Mouse (Mus musculus): ENCODE measurements around the gene Lbp.

Gene Lbp

DNA sequence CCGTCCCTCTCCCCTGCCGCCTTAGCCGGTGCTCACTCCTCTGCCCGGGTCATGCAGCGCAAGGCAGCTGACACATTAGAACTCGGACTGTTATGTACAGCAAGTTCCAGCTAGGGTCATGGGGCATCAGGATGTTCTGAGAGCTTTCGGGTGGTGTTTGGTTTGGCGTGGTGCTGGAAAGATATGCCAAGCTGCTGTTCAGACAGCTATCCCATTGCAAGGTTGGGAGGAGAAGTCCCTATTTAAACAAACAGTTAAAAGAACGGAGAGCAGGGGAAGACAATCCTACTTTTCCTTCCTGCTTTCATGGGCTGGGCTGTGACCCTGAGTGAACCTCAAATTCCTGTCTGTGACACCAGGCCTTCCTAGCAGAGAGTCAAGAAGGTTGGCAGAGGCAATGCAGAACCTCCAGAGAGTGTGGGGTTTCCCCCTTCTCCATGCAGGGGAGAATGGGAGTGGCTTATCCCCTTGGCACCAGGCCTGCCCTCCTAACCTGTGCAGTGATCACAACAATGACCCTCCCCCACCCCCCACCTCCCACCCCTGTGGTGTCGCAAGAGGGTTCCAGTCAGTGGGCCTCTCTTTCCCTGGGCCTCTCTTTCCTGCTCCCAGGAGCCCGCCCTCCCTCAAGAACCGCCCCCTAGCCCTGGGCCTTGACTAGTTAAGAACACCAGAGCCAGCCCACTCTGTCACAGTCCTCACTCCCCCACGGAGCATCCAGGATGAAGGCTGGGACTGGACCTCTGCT lies at the start of gene Lbp:
Lbp (plus strand) TSS at position 546 of the 748 bp plus-strand sequence.
- DNase-seq = no peak

DNA sequence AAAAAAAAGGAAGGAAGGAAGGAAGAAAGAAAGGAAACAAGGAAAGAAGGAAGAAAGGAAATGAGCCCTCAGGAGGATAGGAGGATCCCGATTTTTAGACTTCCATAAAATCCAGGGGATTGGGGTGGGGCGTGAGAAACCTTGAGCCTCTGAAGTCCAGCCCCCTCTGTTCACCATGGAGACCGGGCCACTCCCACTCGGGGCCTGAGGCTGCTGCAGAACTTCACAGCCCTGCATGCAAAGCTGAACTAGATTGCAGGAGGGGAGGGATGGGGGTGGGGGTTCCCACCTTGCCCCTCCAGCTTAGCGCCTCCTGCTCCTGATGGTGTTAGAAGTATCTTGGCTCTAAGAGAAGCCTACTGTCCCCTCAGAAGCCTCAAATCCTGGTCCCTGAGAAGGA lies 49.4 kb upstream of the Lbp start:
- DNase-seq = no peak

DNA sequence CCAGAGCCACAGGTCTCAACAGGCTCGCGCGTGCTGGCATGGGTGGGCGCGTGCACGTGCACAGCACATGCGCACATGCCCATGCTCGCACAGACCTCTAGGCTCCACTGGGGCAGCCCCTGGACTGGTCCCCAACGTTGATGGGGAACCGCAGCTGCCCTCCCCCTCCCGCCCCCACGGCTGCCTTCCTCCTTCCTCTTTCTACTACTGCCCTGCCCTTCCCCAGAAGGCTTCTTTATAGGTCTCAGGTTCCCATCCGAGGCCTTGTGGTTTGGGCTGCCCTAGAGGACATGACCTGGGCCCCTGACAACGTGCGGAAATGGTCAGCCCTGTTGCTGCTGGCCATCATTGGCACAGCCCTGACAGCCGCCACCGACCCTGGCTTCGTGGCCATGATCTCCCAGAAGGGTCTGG lies 48.3 kb upstream of the Lbp start, which contains the start of gene Bpi:
Bpi (plus strand) TSS at position 90 of the 414 bp plus-strand sequence.
- DNase-seq = no peak

DNA sequence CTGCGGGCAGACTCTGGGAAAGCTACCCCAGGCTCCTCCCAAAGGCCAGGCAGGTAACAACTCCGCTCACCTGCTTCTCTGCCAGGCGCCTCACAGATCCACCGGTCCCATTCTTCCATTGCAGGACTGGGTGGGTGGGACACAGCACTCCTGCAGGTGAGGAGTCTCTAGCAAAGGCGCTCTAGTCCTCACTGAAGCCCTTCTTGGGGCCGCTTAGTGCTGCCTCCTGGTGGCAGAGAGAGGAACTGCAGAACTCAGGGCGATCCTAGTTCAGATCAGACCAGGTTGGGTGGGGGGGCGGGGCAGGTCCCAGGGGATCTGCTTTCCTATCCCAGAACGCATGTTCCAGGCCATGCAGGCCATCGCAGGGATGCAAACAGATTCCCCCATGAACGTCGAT lies 47.5 kb upstream of the Lbp start:
- DNase-seq = peak; percentile 69

DNA sequence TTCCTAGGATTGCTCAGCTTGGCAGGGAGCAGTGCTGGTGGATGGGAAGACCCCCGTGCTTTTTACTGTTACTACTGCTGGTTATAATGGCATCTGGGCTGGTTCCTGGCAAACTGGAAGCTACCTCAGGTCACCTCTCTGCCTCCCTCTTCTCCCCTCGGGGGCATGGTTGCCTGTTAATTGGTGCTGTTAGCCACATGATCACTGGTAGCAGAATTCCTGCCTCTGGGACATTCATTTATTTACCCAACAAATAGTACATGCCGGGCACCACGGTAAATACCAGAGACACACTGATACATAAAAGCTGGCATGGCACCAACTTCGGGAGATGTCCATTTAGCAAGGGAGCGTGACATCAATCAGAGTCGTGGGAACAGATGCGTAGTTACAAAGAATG lies 46.8 kb upstream of the Lbp start:
- DNase-seq = no peak

DNA sequence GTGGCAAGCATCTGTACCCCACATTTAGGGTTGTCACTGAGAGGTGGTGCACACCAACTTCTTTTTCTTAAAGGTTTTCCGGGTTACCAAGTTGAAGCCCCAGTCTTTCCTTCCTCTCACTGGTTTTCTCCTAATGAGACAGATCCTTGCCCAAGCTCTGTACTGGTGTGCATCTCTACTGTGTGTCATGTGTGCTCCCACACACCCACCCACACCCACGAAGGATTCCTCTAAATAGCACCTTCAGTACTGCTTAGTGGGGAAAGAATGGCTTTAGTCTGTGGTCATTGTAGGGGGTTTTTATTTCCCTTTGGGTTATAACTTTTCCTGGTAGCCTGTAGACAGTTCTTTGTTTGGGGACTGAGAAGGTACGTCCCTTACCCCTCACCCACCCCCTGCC lies 41.4 kb upstream of the Lbp start:
- no peak for DNase-seq

DNA sequence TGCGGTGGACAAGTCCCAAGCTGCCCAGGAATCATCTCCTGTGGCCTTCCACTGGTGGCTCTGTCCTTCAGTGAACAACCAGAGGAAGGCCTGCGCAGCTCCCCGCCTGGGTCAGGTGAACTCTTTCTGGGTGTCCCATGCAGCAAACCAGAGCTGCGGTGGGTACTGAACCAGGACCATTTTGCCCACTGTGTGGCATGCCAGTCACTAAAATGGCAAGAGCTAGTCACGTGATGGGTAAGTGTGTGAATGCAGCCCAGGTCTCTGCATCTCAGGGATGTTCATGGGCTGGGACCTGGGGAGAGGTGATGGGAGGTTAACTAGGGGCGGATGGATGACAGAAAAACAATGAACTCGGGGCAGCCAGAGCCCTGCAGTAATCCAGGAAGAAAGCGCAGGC lies 36.3 kb upstream of the Lbp start:
- no peak for DNase-seq

DNA sequence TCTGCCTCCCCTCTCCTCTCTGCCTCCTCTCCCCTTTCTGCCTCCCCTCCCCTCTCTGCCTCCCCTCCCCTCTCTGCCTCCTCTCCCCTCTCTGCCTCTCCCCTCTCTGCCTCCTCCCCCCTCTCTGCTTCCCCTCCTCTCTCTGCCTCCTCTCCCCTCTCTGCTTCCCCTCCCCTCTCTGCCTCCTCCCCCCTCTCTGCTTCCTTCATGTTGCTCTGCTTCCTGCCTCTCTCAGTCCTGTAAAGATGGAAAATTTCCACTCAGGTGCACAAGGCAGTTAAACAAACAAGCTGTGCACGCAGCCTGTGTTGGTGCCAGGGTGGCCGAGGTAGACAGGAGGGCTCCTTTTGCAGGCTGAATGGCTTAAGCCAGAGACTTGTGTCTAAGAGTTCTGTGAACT lies 32.6 kb upstream of the Lbp start:
- DNase-seq = no peak

DNA sequence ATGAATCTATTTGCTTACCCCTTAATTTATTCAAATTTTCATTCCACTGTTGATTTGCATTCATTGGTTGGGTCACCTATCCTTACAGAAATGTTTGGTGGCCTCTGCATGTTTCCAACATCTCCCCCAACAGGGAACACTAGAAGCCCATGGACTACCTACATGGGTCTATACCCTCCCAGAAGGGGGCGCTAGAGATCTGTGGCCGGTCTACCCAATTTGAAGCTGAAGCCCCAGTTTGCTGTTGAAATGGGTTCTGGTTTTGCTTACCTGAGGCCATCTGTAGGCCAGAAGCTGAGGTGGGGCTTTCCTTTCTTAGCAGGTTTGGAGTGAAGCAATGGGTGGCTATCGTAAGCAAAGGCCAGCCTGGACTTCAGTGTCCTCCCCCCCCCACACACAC lies 30.9 kb upstream of the Lbp start:
- DNase-seq = no peak

DNA sequence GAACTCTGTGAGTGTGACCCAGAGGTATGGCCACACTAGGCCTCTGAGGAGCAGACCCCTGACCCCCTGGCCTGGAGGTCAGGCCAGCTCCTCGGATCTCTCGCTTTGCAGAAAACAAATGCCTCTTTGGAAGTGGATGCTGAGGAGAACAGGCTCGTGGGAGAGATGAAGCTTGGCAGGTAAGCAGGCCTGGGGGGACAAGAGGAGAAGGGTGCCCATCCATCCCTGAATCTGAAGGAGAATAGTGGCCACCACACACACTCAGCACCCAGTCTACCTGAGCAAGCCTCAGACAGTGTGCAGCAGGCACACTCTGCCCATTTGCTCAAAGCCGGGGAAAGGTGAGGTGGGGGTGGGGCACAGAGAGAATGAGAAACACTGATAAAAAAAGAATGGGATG lies 30.5 kb upstream of the Lbp start:
- no peak for DNase-seq

DNA sequence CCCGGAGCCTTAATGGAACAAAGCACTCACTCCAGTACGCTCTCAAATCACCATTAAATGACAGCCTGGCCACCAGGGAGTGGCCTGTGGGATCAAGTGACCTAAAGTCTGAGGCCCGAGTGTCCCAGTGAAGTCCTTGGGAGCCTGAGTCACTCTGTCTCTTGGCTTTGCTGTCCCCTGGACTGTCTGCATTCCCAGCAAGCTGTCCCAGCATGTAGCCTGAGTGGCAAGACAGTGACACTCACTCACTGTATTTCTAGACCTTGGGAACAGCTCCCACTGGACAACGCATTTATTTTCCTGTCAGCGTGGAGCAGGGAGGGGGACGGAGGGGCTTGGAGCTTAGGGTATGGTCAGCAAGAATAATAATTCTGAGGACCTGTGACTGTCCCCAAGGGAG lies 29.8 kb upstream of the Lbp start:
- DNase-seq = no peak

DNA sequence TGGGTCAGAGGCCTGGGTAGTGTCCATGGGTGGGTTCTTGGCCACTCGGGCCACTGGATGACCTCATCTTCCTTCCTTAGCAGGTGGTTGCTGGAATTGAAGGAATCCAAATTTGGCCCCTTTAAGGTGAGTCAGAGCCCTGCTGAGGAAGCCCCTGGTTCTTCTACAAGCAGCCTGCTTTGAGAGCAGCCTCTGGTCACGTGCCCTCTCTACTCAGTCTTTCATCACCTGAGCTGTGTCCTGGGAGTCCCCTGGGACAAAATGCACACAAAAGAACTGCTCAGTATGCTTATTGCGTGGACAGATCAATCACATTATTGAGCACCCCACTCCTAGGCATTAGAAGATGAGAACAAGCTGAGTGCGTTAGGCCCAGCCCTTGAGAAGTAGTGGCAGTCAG lies 29.4 kb upstream of the Lbp start:
- DNase-seq = no peak

DNA sequence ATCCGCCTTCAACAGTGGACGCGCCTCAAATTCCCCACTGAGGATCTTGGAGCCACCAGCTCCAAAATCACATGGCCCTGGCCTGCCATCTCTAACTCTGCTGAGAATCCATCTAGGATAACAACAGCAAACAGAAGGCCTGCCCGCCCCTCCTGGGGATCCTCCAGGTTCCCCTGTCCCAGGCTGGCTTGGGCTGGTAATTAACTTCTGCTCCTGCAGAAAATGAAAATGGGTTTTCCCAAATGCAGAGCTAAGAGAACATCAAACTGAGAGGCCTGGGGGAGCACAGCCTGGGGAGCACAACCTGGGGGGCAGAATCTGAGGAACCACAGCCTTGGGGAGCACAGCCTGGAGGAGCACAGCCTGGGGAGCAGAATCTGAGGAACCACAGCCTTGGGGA lies 26.6 kb upstream of the Lbp start:
- no peak for DNase-seq

DNA sequence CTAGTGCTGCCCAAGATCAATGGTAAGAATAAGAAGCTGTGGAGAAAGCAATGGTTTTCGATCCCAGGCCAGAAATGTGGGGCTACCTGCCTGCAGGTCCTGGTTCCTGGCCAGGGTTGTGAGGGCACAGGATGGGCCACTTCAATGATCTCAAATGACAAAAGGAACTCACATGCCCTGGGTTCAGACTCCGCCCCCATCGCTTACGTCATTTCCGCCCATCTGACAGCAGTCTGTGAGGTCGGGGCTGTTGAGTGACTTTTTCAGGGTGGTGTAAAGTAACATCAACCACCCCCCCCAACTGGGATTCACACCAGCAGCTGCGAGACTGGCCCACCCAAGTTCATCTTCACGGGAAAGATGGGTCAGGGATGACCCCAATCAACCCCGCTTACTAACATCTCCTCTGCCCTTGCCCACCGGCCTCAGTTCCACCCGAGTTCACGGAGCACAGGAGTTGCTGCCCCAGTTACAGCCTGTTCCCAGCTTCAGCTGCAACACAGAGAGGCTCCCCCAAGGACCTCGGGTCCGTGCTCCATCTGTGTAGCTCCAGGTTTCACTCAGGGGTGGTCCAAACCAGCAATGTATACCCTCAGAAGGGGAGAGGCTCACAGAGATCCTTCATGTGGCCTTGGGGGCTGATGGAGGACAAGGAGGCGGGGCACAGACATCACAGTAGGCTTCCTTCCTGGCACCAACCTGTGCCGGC lies 24.6 kb upstream of the Lbp start:
- DNase-seq = no peak

DNA sequence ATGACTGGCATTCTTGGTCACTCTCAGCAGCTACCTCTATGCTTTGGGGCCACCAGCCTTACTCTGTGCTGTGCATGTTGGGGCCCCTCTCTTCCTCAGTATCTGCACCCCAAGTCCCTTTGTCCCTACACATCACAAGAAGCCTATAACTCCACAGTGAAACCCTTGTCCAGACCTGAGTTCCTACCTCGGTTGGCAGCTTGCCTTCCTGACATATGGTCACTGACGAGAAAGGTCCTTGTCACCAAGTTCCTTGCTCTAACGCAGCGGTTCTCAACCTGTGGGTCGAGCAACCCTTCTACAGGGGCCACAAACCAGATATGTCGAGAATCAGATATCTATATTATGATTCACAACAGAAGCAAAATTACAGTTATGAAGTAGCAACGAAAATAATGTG lies 23.2 kb upstream of the Lbp start:
- DNase-seq = no peak

DNA sequence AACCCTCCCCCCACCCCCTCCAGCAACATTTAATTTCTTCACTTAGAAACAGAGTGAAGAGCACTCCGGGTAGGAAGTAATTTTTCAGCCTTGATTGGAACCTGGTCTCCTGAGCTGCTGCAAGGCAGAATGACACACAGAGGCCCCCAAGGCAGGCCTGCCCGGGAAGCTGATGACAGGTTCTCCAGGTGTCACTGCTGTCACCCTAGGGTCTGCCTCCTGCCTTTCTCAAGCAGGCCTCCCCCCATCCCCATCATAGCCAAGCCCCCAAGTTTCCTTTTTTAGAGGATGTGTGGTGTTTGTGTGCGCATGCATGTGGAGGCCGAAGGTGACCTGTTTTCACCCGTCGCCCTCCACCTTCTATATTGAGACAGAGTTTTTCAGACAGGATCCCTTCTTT lies 22.5 kb upstream of the Lbp start:
- DNase-seq = no peak

DNA sequence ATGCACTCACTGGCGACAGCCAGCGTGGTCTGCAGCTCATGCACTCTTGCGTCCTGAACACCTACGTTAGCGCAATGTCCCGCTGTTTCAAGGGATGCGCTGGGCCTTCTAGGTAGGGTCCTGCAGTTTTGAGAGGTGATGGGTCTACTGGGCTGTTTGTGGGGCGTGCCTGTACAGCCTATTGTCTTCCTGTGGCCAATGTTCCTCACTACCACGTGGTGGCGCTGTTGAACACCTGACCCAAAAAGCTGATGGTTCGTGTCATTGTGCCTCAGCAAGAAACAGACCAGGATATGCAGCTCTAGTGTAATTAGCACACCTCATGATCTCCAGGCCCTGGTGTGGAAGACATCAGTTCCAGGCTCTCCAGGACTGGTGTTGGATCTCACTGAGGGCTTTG lies 21.7 kb upstream of the Lbp start:
- DNase-seq = peak; percentile 51

DNA sequence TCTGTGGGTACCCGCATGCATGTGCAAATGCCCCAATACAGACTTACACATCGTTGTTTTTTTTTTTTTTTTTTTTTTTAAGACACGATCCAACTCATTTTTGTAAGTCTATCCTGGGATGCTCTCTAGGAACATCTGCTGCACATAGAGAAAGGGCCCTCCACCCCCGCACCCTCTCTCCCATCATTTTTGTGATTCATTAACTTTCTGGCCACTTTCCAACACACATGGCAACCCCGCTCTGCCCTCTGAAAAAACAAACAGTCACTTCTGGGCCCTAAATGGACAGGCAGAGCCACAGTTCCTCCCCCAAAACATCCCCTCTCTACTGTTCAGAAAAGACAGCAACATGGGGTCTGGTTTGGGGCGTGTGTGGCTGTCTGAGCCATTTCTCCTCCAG lies 20.6 kb upstream of the Lbp start:
- DNase-seq = no peak

DNA sequence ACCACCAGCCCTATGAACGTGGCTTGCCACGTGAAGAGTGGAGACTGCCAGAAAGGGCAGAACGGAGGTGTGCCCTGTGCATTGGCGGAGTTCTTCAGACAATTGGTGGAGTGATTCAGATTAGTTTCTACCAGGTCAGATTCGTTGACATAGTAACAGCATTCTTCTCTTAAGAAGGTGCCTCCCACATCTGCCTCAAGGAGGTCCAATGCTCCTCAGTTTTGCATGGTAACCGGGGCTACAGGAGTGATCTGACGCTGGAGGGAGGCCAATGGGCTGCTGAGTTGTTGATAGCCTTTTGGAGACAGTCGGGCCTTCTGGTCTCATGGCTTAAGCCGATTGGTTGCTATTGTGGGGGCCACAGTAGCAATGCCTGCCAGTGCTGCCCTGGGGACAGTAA lies 10.6 kb upstream of the Lbp start:
- no peak for DNase-seq

DNA sequence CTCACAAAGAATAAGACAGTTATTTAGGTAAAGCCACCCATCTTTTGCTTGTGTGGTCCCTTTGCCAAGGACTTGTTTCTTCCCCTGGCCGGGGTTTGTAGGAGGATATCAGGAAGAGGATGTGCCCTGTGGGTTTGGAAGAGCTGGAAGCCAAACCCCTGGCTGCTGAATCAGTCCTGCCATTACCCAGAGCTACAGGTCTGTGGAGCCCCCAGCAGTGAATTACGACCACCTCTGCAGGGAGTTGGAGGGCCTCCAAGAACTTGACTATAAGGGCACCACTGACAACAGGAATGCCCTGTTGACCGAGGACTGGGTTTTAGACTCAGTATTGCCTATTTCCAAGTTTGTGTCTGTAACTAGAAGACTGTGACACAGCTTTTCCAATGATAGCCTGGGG lies 7.1 kb upstream of the Lbp start:
- DNase-seq = no peak

DNA sequence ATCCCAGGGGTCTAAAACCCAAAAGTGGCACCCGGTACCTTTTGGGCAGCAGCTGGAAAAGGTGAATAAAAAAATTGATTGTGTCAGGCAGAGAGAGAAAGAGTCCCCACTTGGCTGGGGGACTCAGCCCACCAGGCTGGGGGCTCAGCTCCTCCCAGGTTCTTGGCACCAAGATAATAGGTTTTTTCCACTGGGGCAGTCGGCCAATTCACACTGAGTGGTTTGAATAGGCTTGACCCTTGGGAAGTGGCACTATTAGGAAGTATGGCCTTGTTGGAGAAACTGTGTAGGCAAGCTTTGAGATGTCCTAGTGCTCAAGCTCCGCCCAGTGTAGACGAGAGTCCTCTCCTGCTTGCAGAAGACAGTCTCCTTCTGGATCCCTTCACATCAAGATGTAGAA lies 6.6 kb upstream of the Lbp start:
- no peak for DNase-seq

DNA sequence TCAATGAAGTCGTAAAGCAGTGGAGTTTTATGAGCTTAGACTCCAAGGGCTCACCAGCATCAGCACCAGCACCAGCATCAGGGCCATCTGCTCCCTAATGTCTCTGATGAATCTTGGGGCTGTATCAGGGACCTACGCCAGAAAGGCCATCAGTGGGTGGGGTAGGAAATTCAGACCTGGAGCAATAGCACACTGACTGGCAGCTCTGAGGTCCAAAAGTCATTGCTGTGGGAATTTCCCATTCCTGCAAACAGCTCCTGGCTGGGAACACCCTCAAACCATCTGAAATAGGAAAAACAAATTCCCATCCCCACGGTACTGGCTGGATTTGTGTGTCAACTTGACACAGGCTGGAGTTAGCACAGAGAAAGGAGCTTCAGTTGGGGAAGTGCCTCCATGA lies 3.5 kb upstream of the Lbp start:
- no peak for DNase-seq

DNA sequence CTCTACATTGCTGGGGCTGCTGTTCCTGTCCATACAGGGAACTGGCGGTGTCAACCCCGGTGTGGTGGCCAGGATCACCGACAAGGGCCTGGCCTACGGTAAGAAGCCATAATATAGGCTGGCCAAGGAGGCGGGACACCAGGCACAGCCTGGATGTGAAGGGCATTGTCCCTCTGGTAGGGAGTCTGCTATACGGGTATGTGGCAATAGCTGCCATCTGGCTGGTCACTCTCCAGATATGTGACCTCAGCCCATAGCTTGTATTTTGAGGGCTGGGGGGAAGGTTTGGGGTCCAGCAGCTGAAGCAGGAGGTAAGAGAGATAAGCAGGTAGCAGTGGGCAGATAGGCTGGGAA lies 380 bp downstream of the Lbp start:
- DNase-seq = no peak

DNA sequence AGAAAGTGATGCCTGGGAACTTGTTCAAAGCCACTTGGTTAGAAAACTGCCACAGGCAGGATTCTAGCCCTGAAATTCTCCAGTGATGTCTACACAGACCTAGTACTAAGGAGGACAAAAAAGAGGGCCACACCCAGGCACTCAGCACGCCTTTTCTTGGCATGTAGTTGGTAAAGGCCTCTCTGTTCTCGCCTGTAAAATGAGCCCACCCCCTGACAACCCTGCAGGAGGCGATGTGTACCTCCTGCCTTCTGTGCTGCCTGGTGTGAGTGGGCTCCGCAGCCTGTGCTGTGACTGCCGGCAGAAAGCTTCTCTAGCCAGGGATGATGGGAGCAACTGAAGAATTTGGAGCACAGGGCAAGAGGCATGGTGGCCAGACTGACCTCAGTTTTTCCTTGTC lies 2.0 kb downstream of the Lbp start:
- no peak for DNase-seq

DNA sequence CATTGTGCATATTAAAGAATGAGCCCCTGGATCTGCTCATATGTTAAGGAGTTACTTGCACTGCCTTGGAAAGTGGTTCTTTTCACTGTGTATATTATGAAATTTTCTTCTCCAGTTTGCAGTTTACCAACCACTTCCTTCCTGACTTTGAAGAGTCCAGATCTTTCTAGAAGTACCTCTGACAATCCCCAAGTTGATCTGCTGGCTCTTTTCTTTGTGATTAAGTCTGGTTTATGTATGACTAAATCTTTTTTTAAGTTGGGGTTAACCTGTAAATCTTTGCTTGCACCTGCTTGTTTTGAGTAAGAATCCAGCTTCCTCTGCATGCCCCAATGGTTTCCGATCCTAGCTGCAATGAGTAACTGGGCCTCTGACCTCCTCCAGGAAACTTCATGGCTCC lies 6.8 kb downstream of the Lbp start:
- no peak for DNase-seq

Measured in cerebellum, adult 9-10 months (tissue).